Mouse (Mus musculus): Measurements from ENCODE around the gene Rnf182. TPM values are rescaled to one million over a fixed set of nuclear protein-coding genes. Genes with fewer than 3 reads are reported as not detected.

The Rnf182 gene
- 0.55 and 4.3 TPM in 2 replicates for polyA plus RNA-seq (2014; fragmentation: Nextera tagmentation; extraction: Ambion mirVana)

DNA sequence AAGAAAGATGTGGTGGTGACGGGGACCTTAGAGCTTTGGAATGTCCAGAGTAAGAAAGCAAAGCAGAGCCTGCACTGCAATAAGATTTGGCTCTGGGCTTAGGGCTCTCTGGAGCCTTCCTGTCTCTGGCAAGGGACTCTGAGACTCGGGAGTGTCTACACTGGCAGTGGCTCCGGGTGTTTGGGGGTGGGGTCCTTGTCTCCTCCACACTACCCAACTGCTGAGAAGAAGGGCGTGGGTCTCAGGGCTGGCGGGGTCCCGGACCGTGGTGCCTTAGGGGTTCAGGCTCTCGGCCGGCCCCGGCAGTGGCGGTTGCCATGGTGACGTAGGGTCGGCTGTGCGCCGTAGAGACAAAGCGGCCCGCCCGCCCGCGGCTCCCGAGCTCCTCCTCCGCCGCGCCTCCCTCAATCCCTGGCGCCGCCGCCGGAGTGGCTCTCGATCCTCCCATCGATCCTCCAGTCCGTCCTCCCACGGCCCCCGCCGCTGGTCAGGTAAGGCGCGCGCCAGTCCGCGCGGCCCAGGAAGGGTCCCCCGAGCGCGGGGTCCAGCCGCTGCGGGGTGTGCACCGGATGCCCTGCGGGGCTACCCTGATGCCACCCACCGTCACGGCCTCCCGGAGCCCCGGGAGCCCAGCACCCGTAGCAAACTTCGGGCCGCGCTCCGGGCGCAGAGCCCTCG, at the start of gene Rnf182:
Gene Rnf182 (plus strand): TSS at position 134 of the 678 bp plus-strand sequence.
- 0% methylated on average over 48 of the region's 58 CpGs for WGBS (ENCODE audit: insufficient replicate concordance)
- Histone ChIP-seq H3K27ac (ENCODE audit: low read depth, low read length) (no peak within 1 kb of the TSS; the same call in 1 of the 2 replicates), H3K4me2 (peak within 1 kb of the TSS; percentile 93), H3K4me3 (ENCODE audit: low read depth, low read length) (peak within 1 kb of the TSS; percentile 75), H3K4me1 (ENCODE audit: control insufficient read depth, insufficient read depth, low read length) (0 out of 2 replicates have a peak, but pooled peaks cover 3% of the 10 kb centered on the region), H3K9ac (ENCODE audit: low read depth, low read length) (peak within 1 kb of the TSS; percentile 72), H3K9me3 (replicated peaks; ENCODE audit: control insufficient read depth, low read length) (no peaks in the 10 kb centered on the region), H3K27me3 (ENCODE audit: control insufficient read depth, insufficient read depth, low read length) (peaks cover 7% of the 10 kb centered on the region), H3K36me3 (ENCODE audit: control insufficient read depth, insufficient read depth, low read length) (no peaks in the 10 kb centered on the region)
- ATAC-seq (replicated peaks; ENCODE audit: insufficient number of reproducible peaks, low FRiP score, low TSS enrichment) = peak; percentile 68

DNA sequence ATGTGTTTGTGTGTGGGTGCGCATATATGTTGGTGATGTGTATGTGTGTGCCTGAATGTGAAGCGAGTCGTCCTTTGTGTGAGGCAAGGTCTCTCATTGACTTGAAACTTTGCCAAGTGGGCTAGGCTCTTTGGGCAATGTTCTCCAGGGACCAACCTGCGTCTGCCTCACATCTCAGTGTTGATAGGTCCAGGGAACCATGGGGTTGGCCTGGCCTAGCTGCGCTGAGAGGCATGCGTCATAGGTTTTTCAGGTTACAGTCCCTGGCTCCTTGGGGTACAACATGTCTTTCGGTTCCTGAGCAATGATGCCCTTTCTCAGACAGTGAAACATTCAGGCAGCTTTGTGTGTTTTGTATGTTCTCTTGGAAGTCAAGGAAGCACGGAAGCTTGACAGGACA, 49.3 kb upstream of the Rnf182 start:
- Histone ChIP-seq H3K27ac (ENCODE audit: low read depth, low read length) (no peak overlapping the region), H3K4me1 (ENCODE audit: control insufficient read depth, insufficient read depth, low read length) (peaks cover 1% of the 10 kb centered on the region; the same call in 1 of the 2 replicates), H3K27me3 (ENCODE audit: control insufficient read depth, insufficient read depth, low read length) (no peaks in the 10 kb centered on the region), H3K9me3 (replicated peaks; ENCODE audit: control insufficient read depth, low read length) (no peaks in the 10 kb centered on the region; the same call in 1 of the 2 replicates), H3K4me2 (no peak overlapping the region), H3K36me3 (ENCODE audit: control insufficient read depth, insufficient read depth, low read length) (no peaks in the 10 kb centered on the region), H3K4me3 (ENCODE audit: low read depth, low read length) (no peak overlapping the region), H3K9ac (ENCODE audit: low read depth, low read length) (no peak overlapping the region)
- WGBS (ENCODE audit: insufficient replicate concordance) = 88% methylated on average over 8 of the region's 8 CpGs
- ATAC-seq (replicated peaks; ENCODE audit: insufficient number of reproducible peaks, low FRiP score, low TSS enrichment) = no peak

DNA sequence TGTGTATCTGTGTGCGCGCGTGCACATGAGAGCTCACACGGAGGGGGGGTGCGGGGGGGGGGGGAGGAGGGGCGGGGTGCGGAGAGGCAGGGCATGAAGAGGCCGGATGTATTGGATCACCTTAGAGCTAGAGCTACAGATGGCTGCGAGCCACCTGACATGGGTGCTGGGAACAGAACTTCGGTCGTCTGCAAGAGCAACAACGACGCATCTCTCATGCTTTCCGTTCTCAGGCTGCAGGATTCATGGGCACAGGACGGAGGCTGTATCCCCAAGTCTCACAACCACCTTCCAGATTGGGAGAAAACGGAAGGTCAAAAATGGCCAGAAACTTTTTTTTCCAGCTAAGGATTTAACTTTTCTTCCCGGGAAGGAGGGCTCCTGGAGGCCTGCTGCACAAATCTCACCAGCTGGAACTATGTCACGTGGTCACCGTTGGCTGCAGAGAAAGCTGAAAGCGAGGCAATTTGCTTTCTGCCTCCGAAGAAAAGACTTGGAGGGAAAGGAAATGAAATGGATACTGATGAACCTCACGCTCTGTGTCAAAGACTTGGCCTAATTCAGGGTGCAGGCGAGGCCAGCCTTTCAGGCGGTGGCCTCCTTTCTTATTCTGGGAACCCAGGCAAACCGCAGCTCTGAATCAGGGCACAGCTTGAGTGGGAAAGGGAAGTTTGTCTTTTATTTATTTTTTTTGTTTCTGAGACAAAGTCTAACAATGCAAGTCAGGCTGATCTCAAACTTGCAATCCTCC, 48.2 kb upstream of the Rnf182 start:
- 65% methylated on average over 23 of the region's 25 CpGs for WGBS (ENCODE audit: insufficient replicate concordance)
- no peak overlapping the region for H3K27ac ChIP-seq (ENCODE audit: low read depth, low read length)
- no peak overlapping the region for H3K4me2 ChIP-seq
- H3K9ac ChIP-seq (ENCODE audit: low read depth, low read length) = no peak overlapping the region
- no peaks in the 10 kb centered on the region for H3K36me3 ChIP-seq (ENCODE audit: control insufficient read depth, insufficient read depth, low read length)
- H3K4me3 ChIP-seq (ENCODE audit: low read depth, low read length) = no peak overlapping the region
- H3K4me1 ChIP-seq (ENCODE audit: control insufficient read depth, insufficient read depth, low read length) = no peaks in the 10 kb centered on the region
- no peaks in the 10 kb centered on the region; the same call in 1 of the 2 replicates for H3K9me3 ChIP-seq (replicated peaks; ENCODE audit: control insufficient read depth, low read length)
- ATAC-seq (replicated peaks; ENCODE audit: insufficient number of reproducible peaks, low FRiP score, low TSS enrichment) = no peak
- no peaks in the 10 kb centered on the region for H3K27me3 ChIP-seq (ENCODE audit: control insufficient read depth, insufficient read depth, low read length)

DNA sequence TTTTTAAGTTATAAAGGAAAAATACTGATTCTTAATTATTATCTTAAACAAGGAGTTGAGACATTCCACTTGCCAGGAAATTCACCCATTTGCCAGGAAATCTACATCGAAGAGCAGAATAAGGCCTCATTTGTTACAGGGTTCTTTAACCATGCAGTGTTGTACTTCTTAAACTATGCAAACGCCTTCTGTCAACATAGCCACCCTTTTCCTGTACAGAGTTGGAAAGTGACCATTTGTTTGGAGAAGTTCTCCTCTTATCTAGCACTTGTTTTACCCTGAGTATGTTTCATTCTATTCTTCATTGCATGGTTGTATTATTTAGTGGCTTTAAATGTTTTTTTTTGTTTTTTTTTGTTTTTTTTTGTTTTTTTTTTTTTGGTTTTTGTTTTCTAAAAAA, 41.5 kb upstream of the Rnf182 start:
- Histone ChIP-seq H3K9me3 (replicated peaks; ENCODE audit: control insufficient read depth, low read length) (no peaks in the 10 kb centered on the region; the same call in 1 of the 2 replicates), H3K27me3 (ENCODE audit: control insufficient read depth, insufficient read depth, low read length) (no peaks in the 10 kb centered on the region), H3K4me1 (ENCODE audit: control insufficient read depth, insufficient read depth, low read length) (no peaks in the 10 kb centered on the region), H3K9ac (ENCODE audit: low read depth, low read length) (no peak overlapping the region), H3K27ac (ENCODE audit: low read depth, low read length) (no peak overlapping the region), H3K4me2 (no peak overlapping the region), H3K4me3 (ENCODE audit: low read depth, low read length) (no peak overlapping the region), H3K36me3 (ENCODE audit: control insufficient read depth, insufficient read depth, low read length) (no peaks in the 10 kb centered on the region)
- ATAC-seq (replicated peaks; ENCODE audit: insufficient number of reproducible peaks, low FRiP score, low TSS enrichment) = no peak
- 62% methylated on average over 2 of the region's 2 CpGs for WGBS (ENCODE audit: insufficient replicate concordance)

DNA sequence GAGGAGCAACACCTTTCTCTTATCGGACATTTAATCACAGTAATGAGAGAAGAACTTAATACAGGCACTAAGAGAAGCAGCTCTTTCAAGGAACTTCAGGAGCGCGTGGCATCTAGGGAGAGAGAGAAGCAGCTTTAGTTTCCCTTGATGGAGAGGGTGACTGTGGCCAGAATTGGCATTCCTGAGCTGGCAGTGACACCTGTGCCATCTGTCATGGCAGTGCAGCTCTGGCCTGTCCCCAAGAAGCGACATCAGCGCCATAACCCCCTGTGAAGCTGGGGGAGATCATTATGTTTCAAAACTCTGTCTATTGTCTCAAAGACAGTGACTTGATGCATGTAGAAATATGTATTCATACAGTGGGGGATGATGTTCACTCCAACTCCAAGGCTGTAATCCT, 40.1 kb upstream of the Rnf182 start:
- no peaks in the 10 kb centered on the region for H3K27me3 ChIP-seq (ENCODE audit: control insufficient read depth, insufficient read depth, low read length)
- H3K4me2 ChIP-seq = no peak overlapping the region
- WGBS (ENCODE audit: insufficient replicate concordance) = 86% methylated on average over 5 of the region's 5 CpGs
- no peaks in the 10 kb centered on the region; the same call in 1 of the 2 replicates for H3K9me3 ChIP-seq (replicated peaks; ENCODE audit: control insufficient read depth, low read length)
- no peaks in the 10 kb centered on the region for H3K4me1 ChIP-seq (ENCODE audit: control insufficient read depth, insufficient read depth, low read length)
- no peak for ATAC-seq (replicated peaks; ENCODE audit: insufficient number of reproducible peaks, low FRiP score, low TSS enrichment)
- H3K27ac ChIP-seq (ENCODE audit: low read depth, low read length) = no peak overlapping the region
- no peaks in the 10 kb centered on the region for H3K36me3 ChIP-seq (ENCODE audit: control insufficient read depth, insufficient read depth, low read length)
- no peak overlapping the region for H3K4me3 ChIP-seq (ENCODE audit: low read depth, low read length)
- no peak overlapping the region for H3K9ac ChIP-seq (ENCODE audit: low read depth, low read length)

DNA sequence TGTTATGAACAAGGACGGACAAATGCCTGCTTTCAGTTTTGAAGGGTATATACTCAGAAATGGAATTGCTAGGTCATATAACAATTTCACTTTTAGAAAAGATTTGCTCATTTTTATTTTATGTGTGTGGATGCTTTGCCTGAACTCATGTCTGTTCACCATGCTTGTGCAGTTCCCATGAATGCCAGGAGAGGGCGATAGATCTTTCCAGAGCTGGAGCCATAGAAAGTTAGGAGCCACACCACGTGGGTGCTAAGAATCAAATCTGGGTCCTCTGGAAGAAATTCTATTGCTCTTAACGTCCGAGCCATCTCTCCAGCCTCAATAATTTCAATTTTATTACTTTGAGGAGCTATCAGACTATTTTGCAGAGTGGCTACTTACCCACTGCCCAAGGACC, 38.3 kb upstream of the Rnf182 start:
- Histone ChIP-seq H3K4me1 (ENCODE audit: control insufficient read depth, insufficient read depth, low read length) (no peaks in the 10 kb centered on the region), H3K36me3 (ENCODE audit: control insufficient read depth, insufficient read depth, low read length) (no peaks in the 10 kb centered on the region), H3K9me3 (replicated peaks; ENCODE audit: control insufficient read depth, low read length) (no peaks in the 10 kb centered on the region), H3K4me3 (ENCODE audit: low read depth, low read length) (no peak overlapping the region), H3K27ac (ENCODE audit: low read depth, low read length) (no peak overlapping the region), H3K27me3 (ENCODE audit: control insufficient read depth, insufficient read depth, low read length) (no peaks in the 10 kb centered on the region), H3K4me2 (no peak overlapping the region), H3K9ac (ENCODE audit: low read depth, low read length) (no peak overlapping the region)
- no peak for ATAC-seq (replicated peaks; ENCODE audit: insufficient number of reproducible peaks, low FRiP score, low TSS enrichment)
- 57% methylated on average over 5 of the region's 5 CpGs for WGBS (ENCODE audit: insufficient replicate concordance)

DNA sequence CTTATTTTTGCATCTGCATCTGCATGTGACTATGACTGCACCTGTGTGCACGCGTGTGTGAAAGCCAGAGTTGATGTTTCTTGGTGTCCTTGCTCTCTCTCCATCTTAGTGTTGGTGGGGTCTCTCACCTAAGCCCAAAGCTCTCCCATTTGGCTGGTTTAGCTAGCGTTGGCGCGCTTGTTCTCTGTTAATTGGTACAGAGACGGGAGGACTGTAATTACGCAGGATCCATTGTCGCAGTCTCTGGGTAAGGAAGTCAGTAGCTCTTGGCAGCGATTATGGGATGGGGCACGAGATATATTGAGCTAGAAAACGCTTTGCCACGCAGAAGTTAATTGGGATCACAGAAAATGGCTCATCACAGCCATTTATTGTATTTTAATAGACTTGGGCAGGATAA, 37.7 kb upstream of the Rnf182 start:
- no peaks in the 10 kb centered on the region for H3K4me1 ChIP-seq (ENCODE audit: control insufficient read depth, insufficient read depth, low read length)
- WGBS (ENCODE audit: insufficient replicate concordance) = 85% methylated on average over 12 of the region's 12 CpGs
- H3K9me3 ChIP-seq (replicated peaks; ENCODE audit: control insufficient read depth, low read length) = no peaks in the 10 kb centered on the region
- H3K4me3 ChIP-seq (ENCODE audit: low read depth, low read length) = no peak overlapping the region
- no peak for ATAC-seq (replicated peaks; ENCODE audit: insufficient number of reproducible peaks, low FRiP score, low TSS enrichment)
- no peak overlapping the region for H3K9ac ChIP-seq (ENCODE audit: low read depth, low read length)
- H3K27ac ChIP-seq (ENCODE audit: low read depth, low read length) = no peak overlapping the region
- H3K27me3 ChIP-seq (ENCODE audit: control insufficient read depth, insufficient read depth, low read length) = no peaks in the 10 kb centered on the region
- no peaks in the 10 kb centered on the region for H3K36me3 ChIP-seq (ENCODE audit: control insufficient read depth, insufficient read depth, low read length)
- H3K4me2 ChIP-seq = no peak overlapping the region

DNA sequence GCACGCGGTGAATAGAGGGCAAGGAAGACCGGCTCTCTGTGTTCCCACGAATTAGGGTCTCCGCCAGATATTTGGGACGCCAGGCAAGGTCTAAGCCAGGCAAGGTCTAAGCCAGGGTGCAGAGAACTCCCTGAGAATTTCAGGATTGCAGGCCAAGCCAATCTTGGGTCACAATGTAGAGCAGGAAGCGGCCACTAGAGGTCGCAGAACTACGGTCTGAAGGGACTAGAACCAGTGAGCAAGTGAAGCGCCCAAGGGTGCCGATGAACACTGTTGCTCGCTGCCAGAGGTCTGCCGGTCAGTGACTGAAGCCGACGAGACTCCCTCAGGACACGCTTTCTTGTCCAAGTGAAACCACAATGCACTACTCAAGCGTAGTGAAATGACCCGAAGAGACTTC, 35.8 kb upstream of the Rnf182 start:
- no peak overlapping the region for H3K4me2 ChIP-seq
- no peak for ATAC-seq (replicated peaks; ENCODE audit: insufficient number of reproducible peaks, low FRiP score, low TSS enrichment)

More for the DNA sequence above, 35.8 kb upstream of the Rnf182 start:
- no peak overlapping the region for H3K4me3 ChIP-seq (ENCODE audit: low read depth, low read length)
- 21% methylated on average over 18 of the region's 18 CpGs for WGBS (ENCODE audit: insufficient replicate concordance)
- no peak overlapping the region for H3K27ac ChIP-seq (ENCODE audit: low read depth, low read length)
- no peaks in the 10 kb centered on the region for H3K36me3 ChIP-seq (ENCODE audit: control insufficient read depth, insufficient read depth, low read length)
- no peak overlapping the region for H3K9ac ChIP-seq (ENCODE audit: low read depth, low read length)
- no peaks in the 10 kb centered on the region for H3K9me3 ChIP-seq (replicated peaks; ENCODE audit: control insufficient read depth, low read length)
- no peaks in the 10 kb centered on the region for H3K4me1 ChIP-seq (ENCODE audit: control insufficient read depth, insufficient read depth, low read length)
- H3K27me3 ChIP-seq (ENCODE audit: control insufficient read depth, insufficient read depth, low read length) = no peaks in the 10 kb centered on the region
